Mouse (Mus musculus): Measurements from ENCODE around the gene Fam71f1. TPM values are rescaled to one million over a fixed set of nuclear protein-coding genes. Genes with fewer than 3 reads are reported as not detected.

Fam71f1 gene
- polyA plus RNA-seq, 1 experiment from 2014 or later: 0.13 TPM

GRCm38 (mm10) chr6:29303251-29303650 is 15.7 kb upstream of the Fam71f1 start:
- no peak for ATAC-seq (ENCODE audit: insufficient read depth, low FRiP score, low read depth)
- Histone ChIP-seq H3K27me3 (replicated peaks) (no peaks in the 10 kb centered on the region), H3K4me1 (no peaks in the 10 kb centered on the region), H3K9ac (no peak overlapping the region), H3K9me3 (no peaks in the 10 kb centered on the region), H3K4me3 (replicated peaks) (no peak overlapping the region), H3K36me3 (no peaks in the 10 kb centered on the region), H3K4me2 (no peak overlapping the region), H3K27ac (no peak overlapping the region)

GRCm38 (mm10) chr6:29303726-29304125 is 15.2 kb upstream of the Fam71f1 start:
- no peak overlapping the region for H3K4me3 ChIP-seq (replicated peaks)
- no peaks in the 10 kb centered on the region for H3K27me3 ChIP-seq (replicated peaks)
- WGBS: 41% methylated on average over 5 of the region's 5 CpGs

GRCm38 (mm10) chr6:29305462-29305861 is 13.5 kb upstream of the Fam71f1 start:
- ATAC-seq (ENCODE audit: insufficient read depth, low FRiP score, low read depth): no peak
- Histone ChIP-seq H3K4me3 (replicated peaks) (no peak overlapping the region), H3K27me3 (replicated peaks) (no peaks in the 10 kb centered on the region), H3K27ac (no peak overlapping the region), H3K4me2 (no peak overlapping the region), H3K36me3 (no peaks in the 10 kb centered on the region), H3K9me3 (no peaks in the 10 kb centered on the region), H3K4me1 (no peaks in the 10 kb centered on the region), H3K9ac (no peak overlapping the region)
- WGBS: 88% methylated on average over 4 of the region's 4 CpGs

More at GRCm38 (mm10) chr6:29303726-29304125, 15.2 kb upstream of the Fam71f1 start:
- H3K4me2 ChIP-seq: no peak overlapping the region
- no peaks in the 10 kb centered on the region for H3K36me3 ChIP-seq
- no peak overlapping the region for H3K27ac ChIP-seq
- H3K4me1 ChIP-seq: no peaks in the 10 kb centered on the region
- no peaks in the 10 kb centered on the region for H3K9me3 ChIP-seq
- no peak overlapping the region for H3K9ac ChIP-seq
- no peak for ATAC-seq (ENCODE audit: insufficient read depth, low FRiP score, low read depth)

GRCm38 (mm10) chr6:29308846-29309605 is 9.9 kb upstream of the Fam71f1 start:
- H3K4me2 ChIP-seq: no peak overlapping the region
- H3K4me1 ChIP-seq: no peaks in the 10 kb centered on the region
- no peak for ATAC-seq (ENCODE audit: insufficient read depth, low FRiP score, low read depth)
- no peaks in the 10 kb centered on the region for H3K27me3 ChIP-seq (replicated peaks)
- no peak overlapping the region for H3K9ac ChIP-seq
- H3K4me3 ChIP-seq (replicated peaks): no peak overlapping the region
- H3K36me3 ChIP-seq: no peaks in the 10 kb centered on the region
- H3K9me3 ChIP-seq: no peaks in the 10 kb centered on the region
- 86% methylated on average over 16 of the region's 16 CpGs for WGBS
- no peak overlapping the region for H3K27ac ChIP-seq

GRCm38 (mm10) chr6:29313690-29314202 is 5.2 kb upstream of the Fam71f1 start:
- Histone ChIP-seq H3K9me3 (no peaks in the 10 kb centered on the region), H3K9ac (no peak overlapping the region), H3K4me3 (replicated peaks) (no peak overlapping the region), H3K27ac (no peak overlapping the region), H3K4me2 (no peak overlapping the region), H3K36me3 (no peaks in the 10 kb centered on the region), H3K4me1 (peaks cover under 1% of the 10 kb centered on the region; the same call in 1 of the 2 replicates), H3K27me3 (replicated peaks) (no peaks in the 10 kb centered on the region)
- ATAC-seq (ENCODE audit: insufficient read depth, low FRiP score, low read depth): no peak
- 74% methylated on average over 14 of the region's 14 CpGs for WGBS

GRCm38 (mm10) chr6:29317286-29317685 is 1.7 kb upstream of the Fam71f1 start:
- WGBS: 54% methylated on average over 2 of the region's 2 CpGs
- no peak overlapping the region for H3K9ac ChIP-seq
- H3K4me2 ChIP-seq: no peak overlapping the region
- no peak overlapping the region for H3K27ac ChIP-seq
- H3K4me3 ChIP-seq (replicated peaks): no peak overlapping the region
- no peaks in the 10 kb centered on the region for H3K36me3 ChIP-seq
- H3K4me1 ChIP-seq: peaks cover 5% of the 10 kb centered on the region; the same call in 1 of the 2 replicates
- H3K27me3 ChIP-seq (replicated peaks): no peaks in the 10 kb centered on the region
- no peak for ATAC-seq (ENCODE audit: insufficient read depth, low FRiP score, low read depth)
- no peaks in the 10 kb centered on the region for H3K9me3 ChIP-seq

- no peaks in the 10 kb centered on the region for H3K9me3 ChIP-seq
- H3K9ac ChIP-seq: no peak overlapping the region
- 64% methylated on average over 3 of the region's 3 CpGs for WGBS
- no peak overlapping the region for H3K4me2 ChIP-seq
- H3K27ac ChIP-seq: no peak overlapping the region
- no peaks in the 10 kb centered on the region for H3K27me3 ChIP-seq (replicated peaks)
- H3K4me3 ChIP-seq (replicated peaks): no peak overlapping the region
- no peak for ATAC-seq (ENCODE audit: insufficient read depth, low FRiP score, low read depth)
- no peaks in the 10 kb centered on the region for H3K36me3 ChIP-seq
- peaks cover 5% of the 10 kb centered on the region; the same call in 1 of the 2 replicates for H3K4me1 ChIP-seq
Measured at GRCm38 (mm10) chr6:29317941-29318340, 999 bp upstream of the Fam71f1 start.

GRCm38 (mm10) chr6:29321586-29321985 is 2.6 kb downstream of the Fam71f1 start:
- H3K9ac ChIP-seq: no peak overlapping the region
- H3K9me3 ChIP-seq: no peaks in the 10 kb centered on the region
- WGBS: 79% methylated on average over 6 of the region's 6 CpGs
- no peak overlapping the region for H3K4me3 ChIP-seq (replicated peaks)
- ATAC-seq (ENCODE audit: insufficient read depth, low FRiP score, low read depth): no peak
- H3K4me2 ChIP-seq: no peak overlapping the region
- peaks cover 5% of the 10 kb centered on the region; the same call in 1 of the 2 replicates for H3K4me1 ChIP-seq
- H3K36me3 ChIP-seq: no peaks in the 10 kb centered on the region
- no peaks in the 10 kb centered on the region for H3K27me3 ChIP-seq (replicated peaks)
- H3K27ac ChIP-seq: no peak overlapping the region

- Histone ChIP-seq H3K36me3 (no peaks in the 10 kb centered on the region), H3K4me3 (replicated peaks) (no peak overlapping the region), H3K9ac (no peak overlapping the region), H3K27ac (no peak overlapping the region), H3K4me2 (no peak overlapping the region), H3K9me3 (no peaks in the 10 kb centered on the region), H3K4me1 (peaks cover 5% of the 10 kb centered on the region; the same call in 1 of the 2 replicates), H3K27me3 (replicated peaks) (no peaks in the 10 kb centered on the region)
- 92% methylated on average over 7 of the region's 7 CpGs for WGBS
- ATAC-seq (ENCODE audit: insufficient read depth, low FRiP score, low read depth): no peak
Measured at GRCm38 (mm10) chr6:29322147-29322546, 3.2 kb downstream of the Fam71f1 start.

GRCm38 (mm10) chr6:29322735-29323134 is 3.8 kb downstream of the Fam71f1 start:
- ATAC-seq (ENCODE audit: insufficient read depth, low FRiP score, low read depth): no peak
- Histone ChIP-seq H3K4me2 (no peak overlapping the region), H3K4me1 (peaks cover 5% of the 10 kb centered on the region; the same call in 1 of the 2 replicates), H3K36me3 (no peaks in the 10 kb centered on the region), H3K27ac (no peak overlapping the region), H3K4me3 (replicated peaks) (no peak overlapping the region), H3K27me3 (replicated peaks) (no peaks in the 10 kb centered on the region), H3K9ac (no peak overlapping the region), H3K9me3 (no peaks in the 10 kb centered on the region)
- WGBS: 75% methylated on average over 4 of the region's 4 CpGs

- 81% methylated on average over 9 of the region's 9 CpGs for WGBS
- Histone ChIP-seq H3K4me3 (replicated peaks) (no peak overlapping the region), H3K4me2 (no peak overlapping the region), H3K9me3 (no peaks in the 10 kb centered on the region), H3K27ac (no peak overlapping the region), H3K27me3 (replicated peaks) (no peaks in the 10 kb centered on the region), H3K36me3 (no peaks in the 10 kb centered on the region), H3K4me1 (no peaks in the 10 kb centered on the region), H3K9ac (no peak overlapping the region)
- no peak for ATAC-seq (ENCODE audit: insufficient read depth, low FRiP score, low read depth)
Measured at GRCm38 (mm10) chr6:29326961-29327360, 8.0 kb downstream of the Fam71f1 start.

- Histone ChIP-seq H3K4me1 (no peaks in the 10 kb centered on the region), H3K9me3 (no peaks in the 10 kb centered on the region), H3K9ac (no peak overlapping the region), H3K36me3 (no peaks in the 10 kb centered on the region), H3K27me3 (replicated peaks) (no peaks in the 10 kb centered on the region), H3K4me3 (replicated peaks) (no peak overlapping the region), H3K27ac (no peak overlapping the region), H3K4me2 (no peak overlapping the region)
- 64% methylated on average over 4 of the region's 4 CpGs for WGBS
- ATAC-seq (ENCODE audit: insufficient read depth, low FRiP score, low read depth): no peak
Measured at GRCm38 (mm10) chr6:29329514-29329913, 10.6 kb downstream of the Fam71f1 start.

Data from stomach, embryonic 15.5 days (tissue).